Mouse (Mus musculus): ENCODE results near the gene Yme1l1. TPM values are rescaled to one million over a fixed set of nuclear protein-coding genes. Genes with fewer than 3 reads are reported as not detected.

The Yme1l1 gene
- 82.8 TPM for polyA plus RNA-seq (2017; shearing (Covaris generic))

DNA sequence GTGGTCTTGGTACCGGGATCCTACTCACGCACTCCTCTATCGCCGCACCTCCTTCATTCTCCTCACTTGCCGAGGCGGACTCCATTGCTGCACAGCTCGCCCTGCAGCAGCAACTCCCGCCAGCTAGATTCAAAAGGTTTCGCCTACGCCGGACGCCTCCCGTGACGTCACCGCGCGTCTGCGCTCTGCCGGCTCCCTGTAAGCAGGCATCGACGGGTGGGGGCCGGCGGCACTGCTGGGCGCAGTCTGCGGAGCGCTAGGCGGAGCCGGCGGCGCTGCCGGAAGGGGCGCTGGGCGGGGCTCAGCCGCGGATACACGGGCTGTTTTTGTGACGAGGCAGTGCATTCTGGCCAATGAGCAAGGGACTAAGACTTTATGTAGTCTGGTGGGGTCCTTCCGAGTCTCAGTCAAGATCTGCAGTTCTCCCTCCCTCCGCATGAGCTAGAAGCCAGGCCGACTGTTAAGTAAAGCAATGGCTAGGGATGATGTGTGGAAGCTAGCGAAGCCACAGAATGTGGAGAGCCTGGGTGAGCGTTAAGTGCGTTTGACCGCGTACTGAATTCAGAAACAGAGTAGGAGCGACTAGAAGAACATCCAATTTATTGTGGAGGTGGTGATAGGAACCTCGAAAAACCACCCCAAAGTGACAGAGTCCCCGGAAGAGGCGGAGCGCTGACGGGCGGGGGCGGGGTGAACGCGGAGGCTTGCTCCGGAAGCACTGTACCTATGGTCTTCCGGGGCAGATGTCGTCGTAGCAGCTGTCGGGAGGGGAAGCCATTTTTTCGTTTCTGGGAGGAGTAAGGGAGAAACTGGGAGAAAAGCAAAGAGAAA is at the start of gene Yme1l1, which contains the start of gene Mastl:
TSS of gene Yme1l1 (plus strand) at position 593 of the 831 bp plus-strand sequence.
TSS of gene Mastl (minus strand) at position 248 of the 831 bp plus-strand sequence.

DNA sequence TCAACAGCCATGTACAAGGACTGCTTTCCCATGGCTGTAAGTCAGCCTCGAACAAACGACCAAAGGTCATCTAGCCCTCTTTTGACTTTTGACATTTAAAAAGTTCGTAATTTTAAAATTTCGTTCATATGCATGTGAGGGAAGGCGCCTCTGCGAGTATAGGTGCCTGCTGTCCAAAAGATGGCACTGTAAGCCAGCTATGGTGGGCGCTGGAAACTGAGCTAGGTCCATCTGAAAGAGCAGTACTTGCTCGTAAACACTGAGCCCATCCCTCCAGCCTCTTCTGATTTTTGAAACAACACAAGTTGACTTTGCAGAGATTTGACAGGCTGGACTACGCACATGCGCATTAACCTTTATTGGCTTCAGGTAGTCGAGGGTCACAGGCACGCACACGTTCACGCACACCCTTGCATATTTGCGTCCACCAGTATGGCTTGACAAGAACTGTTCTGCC is 50.9 kb downstream of the Yme1l1 start, which contains the start of gene 4931423N10Rik:
TSS of gene 4931423N10Rik (plus strand) at position 407 of the 457 bp plus-strand sequence.

Other genes starting within 250 kb of the Yme1l1 start
- 188 TPM for gene Abi1, start 116.1 kb upstream of the Yme1l1 start, polyA plus RNA-seq (2017; shearing (Covaris generic))
- gene Acbd5, start 88.2 kb upstream of the Yme1l1 start, polyA plus RNA-seq (2017; shearing (Covaris generic)) = 69.1 TPM
- 0.83 TPM for gene Mastl, start 345 bp upstream of the Yme1l1 start, polyA plus RNA-seq (2017; shearing (Covaris generic))
- gene 4931423N10Rik, start 51.1 kb downstream of the Yme1l1 start, polyA plus RNA-seq (2017; shearing (Covaris generic)) = not detected
- not detected for gene Nxph2, start 164.9 kb downstream of the Yme1l1 start, polyA plus RNA-seq (2017; shearing (Covaris generic))